Mouse (Mus musculus): ENCODE measurements around the gene Tpd52l2. TPM values are rescaled to one million over a fixed set of nuclear protein-coding genes. Genes with fewer than 3 reads are reported as not detected.

Gene Tpd52l2
- polyA plus RNA-seq, 1 experiment from 2014 or later: 164 TPM

Other genes with a start within 250 kb of the Tpd52l2 start
- gene Gmeb2, start 209.1 kb upstream of the Tpd52l2 start, polyA plus RNA-seq (2014; fragmentation: Nextera tagmentation; extraction: Ambion mirVana): 13.5 and 15.9 TPM in 2 replicates
- gene Stmn3, start 182.6 kb upstream of the Tpd52l2 start, polyA plus RNA-seq (2014; fragmentation: Nextera tagmentation; extraction: Ambion mirVana): 69.4 and 72.7 TPM in 2 replicates
- 37.1 and 48.8 TPM in 2 replicates for gene Rtel1, start 177.4 kb upstream of the Tpd52l2 start, polyA plus RNA-seq (2014; fragmentation: Nextera tagmentation; extraction: Ambion mirVana)
- 30.1 and 36.6 TPM in 2 replicates for gene Zgpat, start 132.2 kb upstream of the Tpd52l2 start, polyA plus RNA-seq (2014; fragmentation: Nextera tagmentation; extraction: Ambion mirVana)
- gene Arfrp1, start 131.7 kb upstream of the Tpd52l2 start, polyA plus RNA-seq (2014; fragmentation: Nextera tagmentation; extraction: Ambion mirVana): 43.7 and 48.1 TPM in 2 replicates
- 17.4 and 18.4 TPM in 2 replicates for gene Lime1, start 117.1 kb upstream of the Tpd52l2 start, polyA plus RNA-seq (2014; fragmentation: Nextera tagmentation; extraction: Ambion mirVana)
- gene Zbtb46, start 37.7 kb upstream of the Tpd52l2 start, polyA plus RNA-seq (2014; fragmentation: Nextera tagmentation; extraction: Ambion mirVana): 5.7 and 5.9 TPM in 2 replicates
- gene Abhd16b, start 3.9 kb upstream of the Tpd52l2 start, polyA plus RNA-seq (2014; fragmentation: Nextera tagmentation; extraction: Ambion mirVana): 0.21 and 0.22 TPM in 2 replicates
- 80.4 and 84.2 TPM in 2 replicates for gene Dnajc5, start 23.3 kb downstream of the Tpd52l2 start, polyA plus RNA-seq (2014; fragmentation: Nextera tagmentation; extraction: Ambion mirVana)
- 45.2 and 49.3 TPM in 2 replicates for gene Uckl1, start 87.8 kb downstream of the Tpd52l2 start, polyA plus RNA-seq (2014; fragmentation: Nextera tagmentation; extraction: Ambion mirVana)
- 57.4 and 61.7 TPM in 2 replicates for gene Prpf6, start 94.7 kb downstream of the Tpd52l2 start, polyA plus RNA-seq (2014; fragmentation: Nextera tagmentation; extraction: Ambion mirVana)
- 42.0 and 46.5 TPM in 2 replicates for gene Zfp512b, start 95.7 kb downstream of the Tpd52l2 start, polyA plus RNA-seq (2014; fragmentation: Nextera tagmentation; extraction: Ambion mirVana)
- 13.1 and 13.2 TPM in 2 replicates for gene Samd10, start 102.1 kb downstream of the Tpd52l2 start, polyA plus RNA-seq (2014; fragmentation: Nextera tagmentation; extraction: Ambion mirVana)
- gene Gm29797, start 159.9 kb downstream of the Tpd52l2 start, polyA plus RNA-seq (2014; fragmentation: Nextera tagmentation; extraction: Ambion mirVana): 0.47 TPM in 1 of 2 replicates, not detected in the other
- gene Sox18, start 174.5 kb downstream of the Tpd52l2 start, polyA plus RNA-seq (2014; fragmentation: Nextera tagmentation; extraction: Ambion mirVana): 43.9 and 46.5 TPM in 2 replicates
- 21.2 and 26.8 TPM in 2 replicates for gene Tcea2, start 183.2 kb downstream of the Tpd52l2 start, polyA plus RNA-seq (2014; fragmentation: Nextera tagmentation; extraction: Ambion mirVana)
- gene Rgs19, start 196.8 kb downstream of the Tpd52l2 start, polyA plus RNA-seq (2014; fragmentation: Nextera tagmentation; extraction: Ambion mirVana): 82.2 and 88.4 TPM in 2 replicates
- not detected in 2 replicates for gene Lkaaear1, start 201.3 kb downstream of the Tpd52l2 start, polyA plus RNA-seq (2014; fragmentation: Nextera tagmentation; extraction: Ambion mirVana)
- 2.0 and 2.5 TPM in 2 replicates for gene Oprl1, start 217.9 kb downstream of the Tpd52l2 start, polyA plus RNA-seq (2014; fragmentation: Nextera tagmentation; extraction: Ambion mirVana)